Mouse (Mus musculus) stomach, embryonic 14.5 days (tissue): ENCODE data around the gene Vsig2. TPM values are rescaled to one million over a fixed set of nuclear protein-coding genes. Genes with fewer than 3 reads are reported as not detected.
A peak's percentile ranks its signal among the peaks of the same experiment; 100 is the strongest.

Source experiments
- ATAC-seq: fragments of 200-750 bp; cut with Nextera tagmentation; 2 replicates; pipeline ENCODE4 v1.8.0; 2017; ENCODE audit warnings: low read depth, moderate TSS enrichment; ENCODE audit not compliant: insufficient number of reproducible peaks, insufficient read depth, low FRiP score
- H3K27ac ChIP-seq: fragments of 300-500 bp; sonication (generic); 2 replicates; pipeline ENCODE4 v1.5.1; 2014; ENCODE audit warnings: mild to moderate bottlenecking, low read length, moderate library complexity, mixed read lengths
- H3K27me3 ChIP-seq: fragments of 300-500 bp; sonication (generic); 2 replicates; pipeline ENCODE4 v1.6.1; 2014; ENCODE audit warnings: low read length, control low read depth, mixed read lengths; ENCODE audit not compliant: control insufficient read depth, insufficient read depth
- H3K36me3 ChIP-seq: fragments of 300-500 bp; sonication (generic); 2 replicates; pipeline ENCODE4 v1.6.1; 2014; ENCODE audit warnings: mild to moderate bottlenecking, control low read depth, low read length, moderate library complexity, mixed read lengths; ENCODE audit not compliant: control insufficient read depth, insufficient read depth
- H3K4me1 ChIP-seq: fragments of 300-500 bp; sonication (generic); 2 replicates; pipeline ENCODE4 v1.6.1; 2014; ENCODE audit warnings: low read length, control low read depth, mixed read lengths; ENCODE audit not compliant: control insufficient read depth, insufficient read depth
- H3K4me2 ChIP-seq: fragments of 300-500 bp; sonication (generic); replicated peaks from 2 replicates; pipeline ENCODE4 v1.6.1; 2014; ENCODE audit warnings: low read depth, low read length, control low read depth
- H3K4me3 ChIP-seq: fragments of 300-500 bp; sonication (generic); 2 replicates; pipeline ENCODE4 v1.5.1; 2014; ENCODE audit warnings: low read depth, low read length, control low read depth
- H3K9ac ChIP-seq: fragments of 300-500 bp; sonication (generic); replicated peaks from 2 replicates; pipeline ENCODE4 v1.6.1; 2014; ENCODE audit warnings: low read depth, mild to moderate bottlenecking, control low read depth, low read length, moderate library complexity, mixed read lengths
- H3K9me3 ChIP-seq: fragments of 300-500 bp; sonication (generic); 2 replicates; pipeline ENCODE4 v1.6.1; 2016; ENCODE audit warnings: low read depth, low read length, control low read depth; ENCODE audit not compliant: control insufficient read depth
- WGBS: fragments of 180-500 bp; shearing (Covaris S2); extraction: QIAGEN DNeasy Blood & Tissue Kit; methylation state at CpG from one replicate; pipeline ENCODE4 v1.1.7; 2014; 5-methylcytosine and 5-hydroxymethylcytosine counted together
- polyA plus RNA-seq: library from polyadenylated mRNA; unstranded; fragments of >200 nt; fragmentation: Nextera tagmentation; extraction: Ambion mirVana; gene quantifications from 2 replicates; pipeline ENCODE4 v1.2.1, GENCODE M21; 2014

The Vsig2 gene
- polyA plus RNA-seq, result 44.3 and 56.9 TPM in 2 replicates

DNA sequence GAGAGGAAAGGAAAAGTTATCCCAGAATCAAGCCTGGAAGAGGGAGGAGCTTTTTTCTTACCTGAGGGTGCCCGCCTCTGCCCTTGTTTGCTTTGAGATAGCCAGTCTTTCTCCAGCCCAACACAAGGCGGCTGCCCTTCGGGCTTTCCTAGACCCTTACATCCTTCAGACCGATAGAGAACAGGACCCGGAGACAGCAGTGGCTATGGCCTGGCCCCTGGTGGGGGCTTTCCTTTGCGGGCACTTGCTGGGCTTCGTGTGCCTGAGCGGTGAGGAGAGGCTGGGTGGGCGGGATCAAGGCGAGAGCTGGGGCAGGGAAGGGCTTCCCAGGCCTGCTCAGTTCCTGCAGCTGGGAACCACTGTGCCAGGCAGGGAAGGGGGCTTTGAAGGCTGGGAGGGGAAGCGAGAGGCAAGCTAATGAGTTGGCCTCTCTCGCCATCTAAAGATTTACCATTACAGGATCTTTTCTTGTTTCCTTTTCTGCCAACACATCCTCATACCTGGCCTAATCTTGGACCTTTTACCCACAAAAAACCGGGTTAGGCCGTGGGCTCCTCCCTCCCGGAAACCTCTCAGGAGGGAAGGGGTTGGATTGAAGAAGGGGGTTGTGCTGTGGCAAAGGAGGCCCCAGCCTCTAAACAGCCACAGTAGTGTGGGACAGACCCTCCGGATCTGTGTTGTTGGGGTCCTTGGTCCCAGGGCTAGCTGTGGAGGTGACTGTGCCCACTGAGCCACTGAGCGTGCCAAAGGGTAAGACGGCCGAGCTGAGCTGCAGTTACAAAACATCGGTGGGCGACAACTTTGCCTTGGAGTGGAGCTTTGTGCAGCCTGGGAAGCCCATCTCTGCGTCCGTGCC, at the start of gene Vsig2:
TSS of gene Vsig2 (plus strand) at position 86 of the 856 bp plus-strand sequence.
- H3K9me3 ChIP-seq, result no peaks in the 10 kb centered on the region
- no peak within 1 kb of the TSS for H3K9ac ChIP-seq
- ATAC-seq, result peak; percentile 57
- H3K36me3 ChIP-seq, result no peaks in the 10 kb centered on the region
- no peaks in the 10 kb centered on the region for H3K27me3 ChIP-seq
- H3K4me3 ChIP-seq, result peak within 1 kb of the TSS; percentile 12; the same call in 1 of the 2 replicates
- H3K27ac ChIP-seq, result no peak within 1 kb of the TSS; the same call in 1 of the 2 replicates
- peak within 1 kb of the TSS; percentile 23; the same call in 1 of the 2 replicates for H3K4me2 ChIP-seq
- no peaks in the 10 kb centered on the region; the same call in 1 of the 2 replicates for H3K4me1 ChIP-seq
- WGBS, result 61% methylated on average over 23 of the region's 23 CpGs

DNA sequence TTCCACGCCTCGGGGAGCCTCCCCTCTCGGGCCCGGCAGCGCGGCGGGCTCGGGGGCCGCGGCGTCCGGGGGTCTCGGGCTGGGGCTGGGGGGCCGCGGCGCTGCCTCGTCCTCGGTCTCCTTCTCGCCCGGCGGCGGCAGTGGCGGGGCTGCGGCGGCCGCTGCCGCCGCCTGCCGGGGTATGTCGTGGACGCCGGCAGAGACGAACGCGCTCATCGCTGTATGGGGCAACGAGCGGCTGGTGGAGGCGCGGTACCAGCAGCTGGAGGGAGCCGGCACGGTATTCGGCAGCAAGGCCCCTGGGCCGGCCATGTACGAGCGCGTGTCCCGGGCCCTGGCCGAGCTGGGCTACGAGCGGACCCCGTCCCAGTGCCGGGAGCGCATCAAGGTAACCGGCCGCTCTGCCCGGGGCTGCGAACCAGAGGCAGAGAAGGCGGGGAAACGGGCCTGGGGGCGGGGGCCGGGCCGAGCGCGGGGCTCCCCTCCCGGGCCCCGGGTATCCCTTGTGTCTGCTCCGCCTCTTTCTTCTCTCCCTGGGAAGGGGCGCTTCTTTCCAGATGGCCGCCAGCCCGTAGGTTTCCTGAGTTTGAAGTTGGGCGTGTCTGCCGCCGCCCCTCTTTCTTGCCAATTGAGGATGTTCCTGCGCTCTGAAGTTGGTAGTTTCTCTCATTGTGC, 49.5 kb upstream of the Vsig2 start:
- Histone ChIP-seq H3K4me1 (peaks cover 23% of the 10 kb centered on the region), H3K4me2 (peak overlapping the region; percentile 90), H3K27ac (peak overlapping the region; percentile 99), H3K9me3 (no peaks in the 10 kb centered on the region), H3K4me3 (peak overlapping the region; percentile 92), H3K27me3 (no peaks in the 10 kb centered on the region), H3K9ac (peak overlapping the region; percentile 96), H3K36me3 (no peaks in the 10 kb centered on the region; the same call in 1 of the 2 replicates)
- peak; percentile 53 for ATAC-seq
- WGBS, result 0% methylated on average over 75 of the region's 75 CpGs

DNA sequence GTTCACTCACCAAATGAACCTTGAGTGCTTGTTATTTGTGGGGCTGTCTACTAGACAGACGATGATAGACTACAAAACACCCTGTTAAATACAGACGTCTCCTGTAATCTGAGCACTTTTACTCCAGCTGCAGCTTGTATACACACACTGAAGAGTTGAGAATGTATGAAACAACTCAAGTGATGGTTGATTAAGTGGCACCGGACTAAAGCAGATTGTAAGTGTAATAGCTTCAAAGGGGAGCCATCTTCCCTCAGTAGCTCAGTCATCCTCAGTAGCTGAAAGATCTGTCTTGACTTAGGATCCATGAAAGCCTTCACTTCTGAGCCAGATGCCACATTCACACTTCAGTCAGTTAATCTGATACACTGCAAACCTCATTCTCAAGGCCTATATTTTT, 43.3 kb upstream of the Vsig2 start:
- no peak for ATAC-seq
- whole genome bisulfite sequencing, result 49% methylated on average over 3 of the region's 3 CpGs
- H3K36me3 ChIP-seq, result no peaks in the 10 kb centered on the region; the same call in 1 of the 2 replicates
- H3K9me3 ChIP-seq, result no peaks in the 10 kb centered on the region
- no peaks in the 10 kb centered on the region for H3K27me3 ChIP-seq
- H3K9ac ChIP-seq, result no peak overlapping the region
- no peak overlapping the region for H3K27ac ChIP-seq
- H3K4me1 ChIP-seq, result peaks cover 10% of the 10 kb centered on the region; the same call in 1 of the 2 replicates
- no peak overlapping the region for H3K4me3 ChIP-seq
- no peak overlapping the region for H3K4me2 ChIP-seq

DNA sequence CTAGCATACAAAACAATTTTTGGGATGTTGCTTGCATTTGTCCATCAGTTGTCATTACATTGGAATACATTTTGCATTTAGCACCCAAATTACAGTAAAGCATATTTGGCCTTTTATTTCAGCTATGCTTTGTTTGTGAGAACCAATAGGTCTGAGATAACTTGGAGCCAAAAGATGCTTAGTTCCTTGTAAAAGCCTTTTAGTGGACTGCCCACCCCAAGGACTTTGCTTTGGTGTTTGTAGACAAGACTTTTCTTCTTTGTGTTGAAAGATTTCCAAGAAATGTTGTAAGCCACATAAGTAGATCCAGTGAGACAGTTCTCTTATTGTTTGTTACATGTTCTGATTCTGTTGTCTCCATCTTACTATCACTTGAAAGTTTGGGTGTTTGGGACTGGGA, 42.7 kb upstream of the Vsig2 start:
- no peak for ATAC-seq
- Histone ChIP-seq H3K9ac (no peak overlapping the region), H3K4me2 (no peak overlapping the region)

DNA sequence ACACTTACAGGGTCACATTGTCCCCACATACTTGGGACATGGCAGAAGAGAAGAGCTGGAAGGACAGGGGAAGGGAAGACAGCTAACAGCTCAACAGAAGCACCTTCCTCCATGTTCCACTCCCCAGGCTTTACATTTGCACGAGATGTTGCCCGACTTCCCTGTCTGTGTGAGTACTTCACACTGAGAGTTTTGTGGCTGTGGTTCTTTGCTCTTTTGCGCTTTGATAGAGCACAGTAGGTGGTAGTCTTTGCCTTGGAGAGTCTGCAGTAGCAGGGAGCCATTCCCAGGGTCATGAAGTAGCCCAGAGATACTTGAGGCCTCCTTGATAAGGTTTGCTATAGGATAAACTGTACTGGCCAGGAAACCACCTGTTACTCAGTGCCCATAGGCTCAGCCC, 38.9 kb upstream of the Vsig2 start:
- no peak overlapping the region for H3K4me3 ChIP-seq

More for the DNA sequence above, 42.7 kb upstream of the Vsig2 start:
- Histone ChIP-seq H3K27ac (peak overlapping the region; percentile 15; the same call in 1 of the 2 replicates), H3K4me3 (no peak overlapping the region), H3K9me3 (no peaks in the 10 kb centered on the region), H3K27me3 (no peaks in the 10 kb centered on the region), H3K4me1 (peaks cover 5% of the 10 kb centered on the region; the same call in 1 of the 2 replicates), H3K36me3 (no peaks in the 10 kb centered on the region; the same call in 1 of the 2 replicates)

DNA sequence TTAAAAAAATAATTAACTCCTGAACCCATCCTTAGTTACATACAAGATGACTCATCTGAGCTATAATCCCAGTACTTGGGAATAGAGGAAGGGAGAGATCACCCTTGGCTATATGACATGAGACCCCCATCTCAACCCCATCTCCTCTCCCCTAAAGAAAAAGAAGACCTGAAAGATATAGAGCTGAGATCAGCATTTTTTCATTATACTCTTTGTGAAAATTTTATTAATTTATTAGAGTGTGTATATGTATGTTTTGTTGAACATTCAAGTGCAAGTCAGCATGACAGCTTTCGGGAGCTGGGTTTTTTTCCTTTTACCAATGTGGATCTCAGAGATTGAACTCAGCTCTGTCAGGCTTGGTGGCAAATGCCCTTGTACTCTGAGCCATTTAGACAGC, 37.9 kb upstream of the Vsig2 start:
- no peak for ATAC-seq
- 91% methylated on average over 1 of the region's 1 CpGs for WGBS
- H3K36me3 ChIP-seq, result no peaks in the 10 kb centered on the region
- H3K9ac ChIP-seq, result no peak overlapping the region
- H3K9me3 ChIP-seq, result no peaks in the 10 kb centered on the region
- no peaks in the 10 kb centered on the region for H3K4me1 ChIP-seq
- no peak overlapping the region for H3K4me3 ChIP-seq
- H3K27me3 ChIP-seq, result no peaks in the 10 kb centered on the region
- no peak overlapping the region for H3K27ac ChIP-seq
- H3K4me2 ChIP-seq, result no peak overlapping the region

More for the DNA sequence above, 38.9 kb upstream of the Vsig2 start:
- Histone ChIP-seq H3K4me1 (no peaks in the 10 kb centered on the region), H3K4me2 (no peak overlapping the region), H3K27me3 (no peaks in the 10 kb centered on the region), H3K9me3 (no peaks in the 10 kb centered on the region), H3K9ac (no peak overlapping the region), H3K36me3 (no peaks in the 10 kb centered on the region), H3K27ac (no peak overlapping the region)
- no peak for ATAC-seq
- 78% methylated on average over 3 of the region's 3 CpGs for WGBS

DNA sequence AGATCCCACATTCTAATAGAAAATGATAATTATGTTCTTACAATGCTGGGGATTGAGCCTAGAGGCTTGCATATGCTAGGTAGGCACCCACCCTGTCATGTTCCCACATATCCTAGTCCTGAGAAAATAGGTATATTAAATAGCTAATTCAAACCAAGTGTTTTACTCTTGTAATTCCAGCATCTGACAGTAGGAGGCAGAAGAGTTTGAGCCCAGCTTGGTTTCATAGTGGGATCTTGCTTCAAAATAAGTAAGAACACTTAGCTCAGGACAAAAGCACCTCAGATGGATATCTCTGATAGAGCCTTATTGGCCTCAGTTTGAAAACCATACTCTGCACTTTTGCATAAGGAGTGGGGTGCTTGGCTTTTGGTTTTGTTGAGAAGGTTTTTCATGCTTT, 34.7 kb upstream of the Vsig2 start:
- Histone ChIP-seq H3K4me3 (no peak overlapping the region), H3K9ac (no peak overlapping the region), H3K27me3 (no peaks in the 10 kb centered on the region), H3K36me3 (no peaks in the 10 kb centered on the region), H3K27ac (no peak overlapping the region), H3K9me3 (no peaks in the 10 kb centered on the region), H3K4me2 (no peak overlapping the region), H3K4me1 (no peaks in the 10 kb centered on the region)
- ATAC-seq, result no peak

DNA sequence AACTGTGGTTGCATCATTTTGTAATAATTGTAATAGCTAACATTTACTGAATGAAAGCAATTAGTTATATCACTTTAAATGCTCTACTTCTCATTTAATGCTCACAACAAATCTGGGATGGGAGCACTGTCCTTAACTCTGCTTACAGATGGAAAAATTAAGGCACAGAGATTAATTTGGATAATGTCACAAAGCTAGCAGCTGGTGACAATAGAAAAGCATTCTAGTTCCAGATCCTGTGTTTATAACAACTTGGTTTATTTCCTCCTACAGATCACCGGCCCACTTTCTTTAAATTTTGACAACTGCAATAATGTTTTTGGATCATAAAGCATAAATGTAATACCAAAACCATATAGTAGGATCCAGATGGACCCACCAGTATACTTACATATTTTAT, 33.0 kb upstream of the Vsig2 start:
- Histone ChIP-seq H3K27me3 (no peaks in the 10 kb centered on the region), H3K27ac (no peak overlapping the region), H3K9me3 (no peaks in the 10 kb centered on the region), H3K4me2 (no peak overlapping the region), H3K9ac (no peak overlapping the region), H3K36me3 (no peaks in the 10 kb centered on the region), H3K4me1 (no peaks in the 10 kb centered on the region), H3K4me3 (no peak overlapping the region)
- no peak for ATAC-seq
- 71% methylated on average over 1 of the region's 1 CpGs for WGBS
